Mouse (Mus musculus) adrenal gland, postnatal 10 days (tissue): ENCODE results near the gene 0610010K14Rik. TPM values are rescaled to one million over a fixed set of nuclear protein-coding genes. Genes with fewer than 3 reads are reported as not detected.

Experiments used
- DNase-seq: peaks from one replicate; pipeline ENCODE4 v3.0.0; 2021; ENCODE audit warnings: mixed read lengths
- total RNA-seq, 2 experiments: library from RNA; stranded (reverse); gene quantifications; 2 replicates each; pipeline ENCODE4 v1.2.3; 2021

0610010K14Rik gene
- total RNA-seq, 2 experiments from 2014 or later: 58.6 to 62.3 TPM

GRCm38 (mm10) chr11:70215301-70215700 lies 22.4 kb downstream of the 0610010K14Rik start:
- DNase-seq: no peak

GRCm38 (mm10) chr11:70214856-70215209 lies 22.9 kb downstream of the 0610010K14Rik start:
- no peak for DNase-seq

GRCm38 (mm10) chr11:70214191-70214855 lies 23.4 kb downstream of the 0610010K14Rik start:
- DNase-seq: peak; percentile 56

- DNase-seq: no peak
Measured at GRCm38 (mm10) chr11:70213736-70214135, 24.0 kb downstream of the 0610010K14Rik start.

GRCm38 (mm10) chr11:70212896-70213295 lies 24.8 kb downstream of the 0610010K14Rik start:
- DNase-seq: peak; percentile 81

GRCm38 (mm10) chr11:70212423-70212822 lies 25.3 kb downstream of the 0610010K14Rik start, which contains the start of gene Slc16a11:
Slc16a11 (plus strand) TSS chr11:70212752.
- DNase-seq: no peak

- DNase-seq: no peak
Measured at GRCm38 (mm10) chr11:70211972-70212371, 25.7 kb downstream of the 0610010K14Rik start.

GRCm38 (mm10) chr11:70210681-70211080 lies 27.0 kb downstream of the 0610010K14Rik start:
- DNase-seq: no peak

GRCm38 (mm10) chr11:70208778-70209388 lies 28.8 kb downstream of the 0610010K14Rik start:
- DNase-seq: no peak

GRCm38 (mm10) chr11:70207283-70207682 lies 30.4 kb downstream of the 0610010K14Rik start:
- no peak for DNase-seq

- no peak for DNase-seq
Measured at GRCm38 (mm10) chr11:70206801-70207200, 30.9 kb downstream of the 0610010K14Rik start.

- DNase-seq: peak; percentile 92
Measured at GRCm38 (mm10) chr11:70201691-70202090, 36.0 kb downstream of the 0610010K14Rik start.

GRCm38 (mm10) chr11:70200036-70200608 lies 37.6 kb downstream of the 0610010K14Rik start:
- no peak for DNase-seq

GRCm38 (mm10) chr11:70199107-70199506 lies 38.6 kb downstream of the 0610010K14Rik start:
- no peak for DNase-seq

- no peak for DNase-seq
Measured at GRCm38 (mm10) chr11:70198332-70198731, 39.4 kb downstream of the 0610010K14Rik start.

GRCm38 (mm10) chr11:70193354-70194285 lies 44.1 kb downstream of the 0610010K14Rik start:
- no peak for DNase-seq

- no peak for DNase-seq
Measured at GRCm38 (mm10) chr11:70192157-70192556, 45.6 kb downstream of the 0610010K14Rik start.

- DNase-seq: no peak
Measured at GRCm38 (mm10) chr11:70191188-70191587, 46.5 kb downstream of the 0610010K14Rik start.

GRCm38 (mm10) chr11:70189319-70190134 lies 48.2 kb downstream of the 0610010K14Rik start:
- peak; percentile 78 for DNase-seq
